Mouse (Mus musculus): ENCODE data around the gene Zfp568. TPM values are rescaled to one million over a fixed set of nuclear protein-coding genes. Genes with fewer than 3 reads are reported as not detected.

Zfp568 gene
- polyA plus RNA-seq, 1 experiment from 2014 or later = 2.9 TPM

GRCm38 (mm10) chr7:30048126-30048525 lies 64.4 kb downstream of the Zfp568 start:
- Histone ChIP-seq H3K9me3 (replicated peaks; ENCODE audit: control insufficient read depth, low read length) (no peaks in the 10 kb centered on the region), H3K9ac (ENCODE audit: low read length) (no peak overlapping the region), H3K4me3 (ENCODE audit: low read depth, low read length) (no peak overlapping the region), H3K27ac (ENCODE audit: low read depth, low read length) (peak overlapping the region; percentile 9; the same call in 1 of the 2 replicates), H3K4me2 (ENCODE audit: low read length) (no peak overlapping the region), H3K36me3 (ENCODE audit: control insufficient read depth, insufficient read depth, low read length) (peaks cover 8% of the 10 kb centered on the region; the same call in 1 of the 2 replicates), H3K27me3 (replicated peaks; ENCODE audit: control insufficient read depth, insufficient read depth, low read length) (no peaks in the 10 kb centered on the region), H3K4me1 (ENCODE audit: control insufficient read depth, insufficient read depth, low read length) (peaks cover 7% of the 10 kb centered on the region)
- 84% methylated on average over 4 of the region's 4 CpGs for WGBS
- ATAC-seq = no peak
- DNase-seq (ENCODE audit: low spot score) = peak; percentile 40

GRCm38 (mm10) chr7:30050882-30051548 lies 67.3 kb downstream of the Zfp568 start, which contains the start of gene Zfp14:
TSS of gene Zfp14 (minus strand) at chr7:30051380.
- no peaks in the 10 kb centered on the region for H3K27me3 ChIP-seq (replicated peaks; ENCODE audit: control insufficient read depth, insufficient read depth, low read length)
- WGBS = under 1% methylated on average over 40 of the region's 40 CpGs
- H3K9me3 ChIP-seq (replicated peaks; ENCODE audit: control insufficient read depth, low read length) = no peaks in the 10 kb centered on the region
- peak; percentile 96 for DNase-seq (ENCODE audit: low spot score)
- peak within 1 kb of the TSS; percentile 90 for H3K9ac ChIP-seq (ENCODE audit: low read length)
- ATAC-seq = peak; percentile 100
- peak within 1 kb of the TSS; percentile 89 for H3K27ac ChIP-seq (ENCODE audit: low read depth, low read length)
- peaks cover 7% of the 10 kb centered on the region for H3K4me1 ChIP-seq (ENCODE audit: control insufficient read depth, insufficient read depth, low read length)
- H3K4me2 ChIP-seq (ENCODE audit: low read length) = peak within 1 kb of the TSS; percentile 76
- peaks cover 13% of the 10 kb centered on the region for H3K36me3 ChIP-seq (ENCODE audit: control insufficient read depth, insufficient read depth, low read length)
- H3K4me3 ChIP-seq (ENCODE audit: low read depth, low read length) = peak within 1 kb of the TSS; percentile 73

GRCm38 (mm10) chr7:30053591-30053990 lies 69.8 kb downstream of the Zfp568 start:
- H3K9me3 ChIP-seq (replicated peaks; ENCODE audit: control insufficient read depth, low read length) = no peaks in the 10 kb centered on the region
- H3K4me3 ChIP-seq (ENCODE audit: low read depth, low read length) = no peak overlapping the region
- no peaks in the 10 kb centered on the region for H3K27me3 ChIP-seq (replicated peaks; ENCODE audit: control insufficient read depth, insufficient read depth, low read length)
- DNase-seq (ENCODE audit: low spot score) (no peak), ATAC-seq (no peak)
- H3K9ac ChIP-seq (ENCODE audit: low read length) = no peak overlapping the region
- no peak overlapping the region for H3K4me2 ChIP-seq (ENCODE audit: low read length)
- peaks cover 7% of the 10 kb centered on the region for H3K4me1 ChIP-seq (ENCODE audit: control insufficient read depth, insufficient read depth, low read length)
- no peak overlapping the region for H3K27ac ChIP-seq (ENCODE audit: low read depth, low read length)
- H3K36me3 ChIP-seq (ENCODE audit: control insufficient read depth, insufficient read depth, low read length) = peaks cover 28% of the 10 kb centered on the region
- 12% methylated on average over 3 of the region's 3 CpGs for WGBS

- Histone ChIP-seq H3K27ac (ENCODE audit: low read depth, low read length) (no peak overlapping the region), H3K4me1 (ENCODE audit: control insufficient read depth, insufficient read depth, low read length) (no peaks in the 10 kb centered on the region), H3K9ac (ENCODE audit: low read length) (no peak overlapping the region), H3K4me3 (ENCODE audit: low read depth, low read length) (no peak overlapping the region), H3K9me3 (replicated peaks; ENCODE audit: control insufficient read depth, low read length) (no peaks in the 10 kb centered on the region), H3K4me2 (ENCODE audit: low read length) (no peak overlapping the region), H3K36me3 (ENCODE audit: control insufficient read depth, insufficient read depth, low read length) (peaks cover 78% of the 10 kb centered on the region), H3K27me3 (replicated peaks; ENCODE audit: control insufficient read depth, insufficient read depth, low read length) (no peaks in the 10 kb centered on the region)
- DNase-seq (ENCODE audit: low spot score) = no peak
- ATAC-seq = no peak
- 88% methylated on average over 6 of the region's 6 CpGs for WGBS
Observed at GRCm38 (mm10) chr7:30060341-30060740, 76.6 kb downstream of the Zfp568 start.

- Histone ChIP-seq H3K9me3 (replicated peaks; ENCODE audit: control insufficient read depth, low read length) (no peaks in the 10 kb centered on the region), H3K27me3 (replicated peaks; ENCODE audit: control insufficient read depth, insufficient read depth, low read length) (no peaks in the 10 kb centered on the region), H3K4me2 (ENCODE audit: low read length) (no peak overlapping the region), H3K4me1 (ENCODE audit: control insufficient read depth, insufficient read depth, low read length) (no peaks in the 10 kb centered on the region), H3K4me3 (ENCODE audit: low read depth, low read length) (no peak overlapping the region), H3K36me3 (ENCODE audit: control insufficient read depth, insufficient read depth, low read length) (peaks cover 70% of the 10 kb centered on the region), H3K9ac (ENCODE audit: low read length) (no peak overlapping the region), H3K27ac (ENCODE audit: low read depth, low read length) (no peak overlapping the region)
- WGBS = 90% methylated on average over 5 of the region's 5 CpGs
- no peak for ATAC-seq
- peak; percentile 7 for DNase-seq (ENCODE audit: low spot score)
Observed at GRCm38 (mm10) chr7:30062478-30062877, 78.7 kb downstream of the Zfp568 start.

GRCm38 (mm10) chr7:30064622-30065021 lies 80.9 kb downstream of the Zfp568 start:
- no peak for DNase-seq (ENCODE audit: low spot score)
- H3K9ac ChIP-seq (ENCODE audit: low read length) = no peak overlapping the region
- no peak overlapping the region for H3K4me2 ChIP-seq (ENCODE audit: low read length)
- no peaks in the 10 kb centered on the region for H3K27me3 ChIP-seq (replicated peaks; ENCODE audit: control insufficient read depth, insufficient read depth, low read length)
- 80% methylated on average over 5 of the region's 5 CpGs for WGBS
- H3K9me3 ChIP-seq (replicated peaks; ENCODE audit: control insufficient read depth, low read length) = no peaks in the 10 kb centered on the region
- H3K36me3 ChIP-seq (ENCODE audit: control insufficient read depth, insufficient read depth, low read length) = peaks cover 67% of the 10 kb centered on the region
- H3K4me3 ChIP-seq (ENCODE audit: low read depth, low read length) = no peak overlapping the region
- no peak for ATAC-seq
- H3K4me1 ChIP-seq (ENCODE audit: control insufficient read depth, insufficient read depth, low read length) = no peaks in the 10 kb centered on the region
- H3K27ac ChIP-seq (ENCODE audit: low read depth, low read length) = no peak overlapping the region

GRCm38 (mm10) chr7:30072146-30073028 lies 88.6 kb downstream of the Zfp568 start, which contains the start of gene Zfp82:
TSS of gene Zfp82 (minus strand) at chr7:30072900.
- ATAC-seq (peak; percentile 94), DNase-seq (ENCODE audit: low spot score) (peak; percentile 93)
- WGBS = under 1% methylated on average over 50 of the region's 50 CpGs
- peak within 1 kb of the TSS; percentile 87 for H3K9ac ChIP-seq (ENCODE audit: low read length)
- peaks cover 5% of the 10 kb centered on the region; the same call in 1 of the 2 replicates for H3K4me1 ChIP-seq (ENCODE audit: control insufficient read depth, insufficient read depth, low read length)
- peaks cover 28% of the 10 kb centered on the region for H3K36me3 ChIP-seq (ENCODE audit: control insufficient read depth, insufficient read depth, low read length)
- H3K27me3 ChIP-seq (replicated peaks; ENCODE audit: control insufficient read depth, insufficient read depth, low read length) = no peaks in the 10 kb centered on the region
- no peaks in the 10 kb centered on the region for H3K9me3 ChIP-seq (replicated peaks; ENCODE audit: control insufficient read depth, low read length)
- H3K4me2 ChIP-seq (ENCODE audit: low read length) = peak within 1 kb of the TSS; percentile 93
- peak within 1 kb of the TSS; percentile 68 for H3K27ac ChIP-seq (ENCODE audit: low read depth, low read length)
- H3K4me3 ChIP-seq (ENCODE audit: low read depth, low read length) = peak within 1 kb of the TSS; percentile 77

Measured in forebrain, embryonic 14.5 days (tissue).